Mouse (Mus musculus): ENCODE results near the gene Ifi203.
"Not testable (repeated sequence)": the region's sequence is repeated elsewhere in the genome, so short reads cannot be mapped to it uniquely, and the experiment has no call there.

DNA sequence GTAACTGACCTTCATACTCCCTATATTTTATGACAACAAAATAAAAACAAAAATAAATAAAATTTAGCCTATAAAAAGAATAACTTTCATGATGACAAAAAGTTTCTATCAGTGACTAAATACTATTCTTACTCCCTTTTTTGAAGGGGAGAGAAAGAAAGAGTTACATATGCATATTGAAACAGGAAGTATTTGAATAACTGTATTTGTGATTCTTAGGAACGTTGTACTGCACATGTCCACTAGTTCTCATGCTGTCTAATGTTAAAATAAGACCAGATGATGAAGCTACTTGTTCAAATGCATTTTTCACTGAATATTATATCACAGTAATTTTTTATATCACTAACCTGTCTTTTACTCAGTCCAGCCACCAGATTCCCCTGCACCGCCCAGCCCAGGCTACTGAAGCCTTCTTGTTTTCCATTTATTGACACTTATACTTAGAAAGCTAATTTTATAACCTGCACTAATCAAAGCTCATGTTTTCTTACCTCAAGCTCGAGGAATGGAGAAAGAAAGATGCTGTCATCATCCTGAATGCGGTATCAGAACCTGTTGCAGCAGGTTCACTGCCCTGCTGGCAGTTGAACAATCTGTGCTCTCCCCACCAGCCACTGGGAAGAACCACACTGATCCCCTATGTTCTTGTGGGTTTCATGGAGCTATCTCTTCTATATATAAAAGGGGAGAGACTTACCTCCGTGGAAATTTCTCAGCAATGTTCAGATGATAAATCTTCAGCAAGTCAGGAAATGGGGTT lies 63.1 kb downstream of the Ifi203 start:
- not testable (repeated sequence) for TF ChIP-seq POLR2A (IDR thresholded peaks at IDR 0.05; ENCODE audit: low read depth, low read length); CTCF (conservative IDR thresholded peaks at IDR 0.05; ENCODE audit: insufficient read depth, insufficient read length, low read depth, low read length)

Measured in kidney, adult 2 months (tissue).